Mouse (Mus musculus): ENCODE data around the gene Mapk12. TPM values are rescaled to one million over a fixed set of nuclear protein-coding genes. Genes with fewer than 3 reads are reported as not detected.

The Mapk12 gene
- 10 to 100 TPM; 24.4 to 24.8 TPM for total RNA-seq (2021)
- long read RNA-seq, experiment 1, partial matches to known transcripts: 4 of 22 reads
- long read RNA-seq, experiment 1, other reads (novel, unspliced or antisense): 11 of 22 reads
- long read RNA-seq, experiment 2, transcript Mapk12-201 (12 exons, 1,808 nt): major isoform, 8 of 15 reads
- long read RNA-seq, experiment 2, partial matches to known transcripts: 3 of 15 reads
- long read RNA-seq, experiment 2, other reads (novel, unspliced or antisense): 3 of 15 reads

GRCm38 (mm10) chr15:89140659-89141252 lies at the start of gene Mapk12:
Gene Mapk12, minus strand, starts transcription at chr15:89140703.
- peak in 1 of 2 experiments; percentile 88 for DNase-seq

- no peak for DNase-seq
These were observed 44.4 kb upstream of the Mapk12 start for GRCm38 (mm10) chr15:89184937-89185227.

GRCm38 (mm10) chr15:89184141-89184936 lies 43.8 kb upstream of the Mapk12 start:
- DNase-seq: no peak

GRCm38 (mm10) chr15:89182842-89183241 lies 42.3 kb upstream of the Mapk12 start:
- DNase-seq: no peak

- DNase-seq: peak; percentile 67 to 80
These were observed 41.8 kb upstream of the Mapk12 start for GRCm38 (mm10) chr15:89182328-89182741.

- peak in 1 of 2 experiments; percentile 33 for DNase-seq
These were observed 41.2 kb upstream of the Mapk12 start for GRCm38 (mm10) chr15:89181561-89182270.

GRCm38 (mm10) chr15:89180571-89181229 lies 40.2 kb upstream of the Mapk12 start, which contains the start of gene Plxnb2:
Gene Plxnb2, minus strand, starts transcription at chr15:89180788.
- DNase-seq: peak; percentile 86 to 89

- peak in 1 of 2 experiments; percentile 71 for DNase-seq
These were observed 39.6 kb upstream of the Mapk12 start for GRCm38 (mm10) chr15:89180081-89180541.

GRCm38 (mm10) chr15:89179630-89179964 lies 39.1 kb upstream of the Mapk12 start:
- no peak for DNase-seq

- peak; percentile 87 to 91 for DNase-seq
These were observed 38.6 kb upstream of the Mapk12 start for GRCm38 (mm10) chr15:89178954-89179629.

GRCm38 (mm10) chr15:89178260-89178860 lies 37.9 kb upstream of the Mapk12 start:
- peak in 1 of 2 experiments; percentile 38 for DNase-seq

- peak; percentile 42 to 68 for DNase-seq
These were observed 37.2 kb upstream of the Mapk12 start for GRCm38 (mm10) chr15:89177576-89178259.

- DNase-seq: peak; percentile 92 to 97
These were observed 36.6 kb upstream of the Mapk12 start for GRCm38 (mm10) chr15:89177121-89177520.

- DNase-seq: peak in 1 of 2 experiments; percentile 17
These were observed 35.1 kb upstream of the Mapk12 start for GRCm38 (mm10) chr15:89175411-89176155.

GRCm38 (mm10) chr15:89174889-89175339 lies 34.4 kb upstream of the Mapk12 start:
- no peak for DNase-seq

GRCm38 (mm10) chr15:89173906-89174214 lies 33.4 kb upstream of the Mapk12 start:
- DNase-seq: peak; percentile 73

GRCm38 (mm10) chr15:89173024-89173905 lies 32.8 kb upstream of the Mapk12 start:
- peak in 1 of 2 experiments; percentile 35 for DNase-seq

GRCm38 (mm10) chr15:89172276-89172935 lies 31.9 kb upstream of the Mapk12 start:
- DNase-seq: peak in 1 of 2 experiments; percentile 50
